Mouse (Mus musculus) stomach, postnatal 0 days (tissue): ENCODE data around the gene Fth1. TPM values are rescaled to one million over a fixed set of nuclear protein-coding genes. Genes with fewer than 3 reads are reported as not detected.
"Not testable (repeated sequence)": the region's sequence is repeated elsewhere in the genome, so short reads cannot be mapped to it uniquely, and the experiment has no call there.

Experiments used
- ATAC-seq: fragments of 200-750 bp; cut with Nextera tagmentation; 2 replicates; pipeline ENCODE4 v1.8.0; 2017; ENCODE audit not compliant: low FRiP score, low TSS enrichment
- DNase-seq: peaks from one replicate; pipeline ENCODE4 v3.0.0-alpha.2; 2016; ENCODE audit warnings: low spot score
- H3K27ac ChIP-seq: fragments of 300-500 bp; sonication (generic); replicated peaks from 2 replicates; pipeline ENCODE4 v1.5.1; 2014; ENCODE audit warnings: mild to moderate bottlenecking, control low read depth
- H3K27me3 ChIP-seq: fragments of 300-500 bp; sonication (generic); 2 replicates; pipeline ENCODE4 v1.6.1; 2014; ENCODE audit warnings: low read length; ENCODE audit not compliant: control insufficient read depth, insufficient read depth
- H3K36me3 ChIP-seq: fragments of 300-500 bp; sonication (generic); 2 replicates; pipeline ENCODE4 v1.6.1; 2014; ENCODE audit warnings: low read length, mixed read lengths; ENCODE audit not compliant: control insufficient read depth, insufficient read depth
- H3K4me1 ChIP-seq: fragments of 300-500 bp; sonication (generic); replicated peaks from 2 replicates; pipeline ENCODE4 v1.6.1; 2014; ENCODE audit warnings: antibody characterized with exemption; ENCODE audit not compliant: control insufficient read depth, insufficient read depth
- H3K4me2 ChIP-seq: fragments of 300-500 bp; sonication (generic); replicated peaks from 2 replicates; pipeline ENCODE4 v1.6.1; 2014; ENCODE audit warnings: low read depth, mild to moderate bottlenecking, control low read depth, moderate library complexity
- H3K4me3 ChIP-seq: fragments of 300-500 bp; sonication (generic); 2 replicates; pipeline ENCODE4 v1.5.1; 2014; ENCODE audit warnings: low read depth, low read length, control low read depth
- H3K9ac ChIP-seq: fragments of 300-500 bp; sonication (generic); 2 replicates; pipeline ENCODE4 v1.6.1; 2014; ENCODE audit warnings: mild to moderate bottlenecking, low read length, control low read depth, mixed read lengths
- H3K9me3 ChIP-seq: fragments of 300-500 bp; sonication (generic); 2 replicates; pipeline ENCODE4 v1.6.1; 2016; ENCODE audit warnings: low read length; ENCODE audit not compliant: control insufficient read depth
- CTCF ChIP-seq: IDR thresholded peaks from 2 replicates; pipeline ENCODE4 v1.5.1; 2016; ENCODE audit warnings: antibody characterized with exemption, low read depth, mild to moderate bottlenecking, moderate library complexity
- EP300 ChIP-seq: optimal IDR thresholded peaks from 2 replicates; pipeline ENCODE3; 2016; ENCODE audit warnings: antibody characterized with exemption
- WGBS: fragments of 180-500 bp; shearing (Covaris S2); extraction: QIAGEN DNeasy Blood & Tissue Kit; methylation state at CpG from one replicate; pipeline ENCODE4 v1.1.7; 2014; 5-methylcytosine and 5-hydroxymethylcytosine counted together
- polyA plus RNA-seq: library from polyadenylated mRNA; unstranded; fragments of >200 nt; fragmentation: Nextera tagmentation; extraction: Ambion mirVana; gene quantifications from 2 replicates; pipeline ENCODE4 v1.2.1, GENCODE M21; 2015

Gene Fth1
- polyA plus RNA-seq, 1 experiment from 2014 or later: 2,976 TPM

DNA sequence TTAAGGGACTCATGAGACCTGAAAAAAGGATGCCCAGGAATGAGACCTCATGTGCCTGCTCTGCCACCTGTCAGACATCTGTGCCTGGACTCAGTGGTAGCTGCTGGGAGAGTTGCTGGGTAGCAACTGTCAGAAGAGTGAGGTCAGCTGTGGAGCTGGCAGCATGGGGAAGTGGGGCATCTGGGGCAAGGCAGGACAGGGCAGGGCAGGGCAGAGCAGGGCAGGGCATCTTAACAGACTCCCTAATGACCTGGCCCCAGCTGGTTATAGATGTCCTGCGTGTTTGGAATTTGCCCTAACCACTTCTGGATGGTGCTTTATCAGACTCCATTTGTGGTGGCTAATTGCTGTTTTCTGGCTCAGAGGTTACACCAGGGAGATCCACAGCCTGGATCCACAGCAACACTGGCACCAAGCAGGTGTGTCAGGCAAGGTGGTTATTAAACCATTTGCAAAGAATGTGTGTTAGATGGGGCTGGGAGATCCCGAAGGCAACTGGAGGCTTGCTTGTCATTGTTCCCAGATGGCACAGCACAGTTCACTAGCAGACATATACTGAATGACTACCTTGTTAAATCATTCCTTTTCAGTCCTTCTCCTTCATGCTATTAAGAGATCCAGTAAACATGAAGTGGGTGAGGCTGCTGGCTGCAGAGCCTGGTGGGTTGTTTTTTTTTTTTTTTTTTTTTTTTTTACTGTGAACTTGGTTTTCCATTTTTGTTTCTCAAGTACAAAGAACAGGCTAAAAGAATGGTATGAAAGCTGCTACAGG lies 14.1 kb upstream of the Fth1 start:
- TF ChIP-seq CTCF (no peak), EP300 (no peak)
- no peaks in the 10 kb centered on the region for H3K9me3 ChIP-seq
- no peaks in the 10 kb centered on the region for H3K36me3 ChIP-seq
- H3K4me2 ChIP-seq: no peak overlapping the region
- H3K27ac ChIP-seq: no peak overlapping the region
- H3K9ac ChIP-seq: no peak overlapping the region
- 38% methylated on average over 2 of the region's 2 CpGs for WGBS
- DNase-seq (peak; percentile 28), ATAC-seq (peak; percentile 83)
- no peaks in the 10 kb centered on the region for H3K4me1 ChIP-seq
- no peak overlapping the region for H3K4me3 ChIP-seq
- no peaks in the 10 kb centered on the region for H3K27me3 ChIP-seq

DNA sequence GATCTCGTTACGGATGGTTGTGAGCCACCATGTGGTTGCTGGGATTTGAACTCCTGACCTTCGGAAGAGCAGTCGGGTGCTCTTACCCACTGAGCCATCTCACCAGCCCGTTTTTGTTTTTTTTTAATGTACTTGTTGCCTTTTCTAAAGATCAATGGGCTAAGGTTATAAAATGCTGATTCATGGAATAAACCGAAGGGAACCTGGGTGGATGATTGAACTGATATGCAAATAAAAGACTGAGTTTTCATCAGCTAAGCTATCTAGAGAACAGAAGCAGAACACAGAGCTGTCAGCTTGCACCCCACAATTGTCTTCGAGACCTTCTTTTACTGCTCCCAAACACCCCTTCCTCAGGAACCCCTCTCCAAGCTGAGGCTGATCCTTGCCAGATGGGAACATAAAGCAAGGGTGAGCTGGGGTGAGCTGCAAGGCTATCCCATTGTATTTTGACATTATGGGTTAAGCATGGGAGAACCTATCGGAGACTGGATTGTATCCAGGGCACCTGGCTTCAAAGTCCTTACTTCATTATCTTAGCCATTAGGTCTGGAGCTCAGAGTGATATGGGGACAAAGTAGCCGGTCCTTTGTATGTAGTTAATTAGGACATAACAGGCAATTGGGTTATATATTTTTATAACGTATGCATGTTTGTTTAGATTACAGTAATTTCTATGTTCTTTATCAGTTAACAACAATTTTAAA lies 12.2 kb upstream of the Fth1 start:
- Histone ChIP-seq H3K36me3 (no peaks in the 10 kb centered on the region), H3K27ac (no peak overlapping the region)

DNA sequence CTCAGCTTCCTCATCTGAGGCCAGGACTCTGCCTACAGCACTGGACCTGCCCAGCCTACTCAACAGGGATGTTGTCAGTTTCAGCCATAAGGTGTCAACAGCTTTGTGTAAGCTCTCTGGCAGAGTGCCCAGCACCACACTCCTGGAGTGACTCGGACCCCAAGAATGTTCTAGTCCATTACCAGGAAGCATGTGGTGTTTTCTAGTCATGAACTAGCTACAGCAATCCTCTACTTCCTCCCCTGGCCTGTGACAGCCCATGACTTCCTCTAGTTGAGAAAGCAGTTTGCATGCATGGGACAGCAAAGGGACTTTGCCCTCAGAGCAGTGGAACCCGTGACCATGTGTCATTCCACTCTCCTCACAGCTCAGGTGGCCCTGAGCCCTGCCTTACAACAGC lies 5.5 kb upstream of the Fth1 start:
- not testable (repeated sequence) for H3K4me1 ChIP-seq, H3K4me2 ChIP-seq, H3K9me3 ChIP-seq, H3K9ac ChIP-seq, H3K36me3 ChIP-seq, H3K27me3 ChIP-seq, H3K4me3 ChIP-seq
- peak; percentile 58 for DNase-seq
- WGBS: 23% methylated on average over 2 of the region's 2 CpGs
- ATAC-seq: peak; percentile 93
- peak overlapping the region; percentile 69 for H3K27ac ChIP-seq

More for the DNA sequence above, 12.2 kb upstream of the Fth1 start:
- DNase-seq (no peak), ATAC-seq (no peak)
- Histone ChIP-seq H3K9ac (no peak overlapping the region), H3K9me3 (no peaks in the 10 kb centered on the region), H3K4me3 (no peak overlapping the region), H3K4me2 (no peak overlapping the region), H3K4me1 (no peaks in the 10 kb centered on the region), H3K27me3 (no peaks in the 10 kb centered on the region)
- TF ChIP-seq CTCF: no peak
- no peak for TF ChIP-seq EP300
- WGBS: 83% methylated on average over 8 of the region's 10 CpGs

DNA sequence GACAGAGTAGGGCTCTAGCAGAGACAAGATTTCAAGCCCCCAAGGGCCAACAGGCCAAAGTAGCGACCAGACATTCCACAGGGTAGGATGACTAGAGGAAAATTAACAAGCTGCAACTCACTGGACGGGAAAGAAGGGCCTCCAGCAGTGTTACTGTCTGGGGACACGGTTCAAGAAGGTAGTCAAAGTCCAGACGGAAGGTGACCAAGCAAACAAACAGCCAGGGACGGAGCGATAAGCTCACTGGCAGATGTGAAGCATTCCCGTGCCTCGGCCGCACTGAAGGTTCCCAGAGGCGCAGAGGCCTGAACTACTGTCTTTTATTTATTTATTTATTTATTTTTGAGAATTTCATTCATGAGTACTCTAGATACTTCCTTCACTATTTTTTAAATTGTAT lies 3.3 kb upstream of the Fth1 start:
- Histone ChIP-seq H3K4me1 (peaks cover 8% of the 10 kb centered on the region; the same call in 1 of the 2 replicates), H3K9me3 (no peaks in the 10 kb centered on the region), H3K36me3 (no peaks in the 10 kb centered on the region), H3K9ac (no peak overlapping the region), H3K4me2 (no peak overlapping the region; the same call in 1 of the 2 replicates), H3K27me3 (no peaks in the 10 kb centered on the region), H3K4me3 (no peak overlapping the region), H3K27ac (peak overlapping the region; percentile 13; the same call in 1 of the 2 replicates)
- WGBS: 75% methylated on average over 10 of the region's 10 CpGs
- ATAC-seq: peak; percentile 37; the same call in 1 of the 2 replicates
- no peak for TF ChIP-seq CTCF
- TF ChIP-seq EP300: no peak
- peak; percentile 61 for DNase-seq

- DNase-seq (peak; percentile 82), ATAC-seq (peak; percentile 19; the same call in 1 of the 2 replicates)
- TF ChIP-seq CTCF: no peak
- no peak for TF ChIP-seq EP300
- 37% methylated on average over 5 of the region's 5 CpGs for WGBS
- peaks cover 8% of the 10 kb centered on the region; the same call in 1 of the 2 replicates for H3K4me1 ChIP-seq
- no peaks in the 10 kb centered on the region for H3K27me3 ChIP-seq
- H3K4me3 ChIP-seq: no peak overlapping the region
- H3K9me3 ChIP-seq: no peaks in the 10 kb centered on the region
- H3K36me3 ChIP-seq: no peaks in the 10 kb centered on the region
- H3K27ac ChIP-seq: peak overlapping the region; percentile 71
- no peak overlapping the region for H3K4me2 ChIP-seq
- no peak overlapping the region for H3K9ac ChIP-seq
These were observed 1.9 kb upstream of the Fth1 start for GRCm38 (mm10) chr19:9978431-9978951.

GRCm38 (mm10) chr19:9979156-9979555 lies 1.2 kb upstream of the Fth1 start:
- Histone ChIP-seq H3K4me2 (no peak overlapping the region), H3K4me3 (no peak overlapping the region), H3K9me3 (no peaks in the 10 kb centered on the region), H3K27ac (peak overlapping the region; percentile 71), H3K4me1 (peaks cover 8% of the 10 kb centered on the region; the same call in 1 of the 2 replicates), H3K27me3 (no peaks in the 10 kb centered on the region), H3K9ac (no peak overlapping the region), H3K36me3 (no peaks in the 10 kb centered on the region)
- TF ChIP-seq EP300 (no peak), CTCF (no peak)
- WGBS: 81% methylated on average over 2 of the region's 2 CpGs
- no peak for DNase-seq
- ATAC-seq: no peak
